ENCODE assay signal across 12 mouse cellular contexts in the genomic region with DNA sequence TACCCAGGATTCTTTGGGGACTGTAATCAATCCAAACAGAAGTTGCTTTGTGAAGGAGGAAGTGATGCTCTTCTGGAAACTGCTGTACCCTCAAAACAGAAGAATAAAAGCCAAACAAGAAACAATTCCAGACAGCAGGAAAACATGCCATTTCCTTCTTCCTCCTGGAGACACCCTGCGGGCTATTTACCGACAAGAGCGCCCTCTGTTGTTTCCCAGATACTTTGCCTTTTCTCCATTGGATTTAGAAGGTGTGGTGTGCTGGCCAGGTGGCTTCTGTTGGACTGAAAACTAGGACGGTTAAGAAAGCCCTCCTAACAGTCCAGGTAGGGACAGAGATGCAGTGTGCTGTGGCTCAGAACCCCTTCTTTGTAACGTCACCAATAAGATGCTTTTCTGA.
DNase-seq lines count a peak whose midpoint lies in the region; TF ChIP-seq lines count a peak whose summit lies in the region.
"Had no signal": no experiment of that assay in that cellular context is flagged by ENCODE, and none has a peak within 500 bp of the region (broad histone marks: within the 10 kb centered on the region; RNA-seq: fewer than 3 reads in every experiment).

No protein-coding gene starts in this region.

- no peaks in the 10 kb centered on the region for H3K27me3 ChIP-seq in heart, embryonic 10.5 days (ENCODE audit: insufficient read depth, poor library complexity, severe bottlenecking)
- peaks cover 3% of the 10 kb centered on the region; the same call in 1 of the 2 replicates for H3K27me3 ChIP-seq in E14TG2a.4 (ENCODE audit: insufficient read depth, low read length)

- peak; percentile 61 for DNase-seq in heart, adult 11 months
- no peak for DNase-seq in heart, embryonic 10.5 days (ENCODE audit: low spot score)
- peak; percentile 12 to 16 for DNase-seq in left cerebral cortex, adult 2 months (ENCODE audit: extremely low spot score in 1 of 2, low spot score in 2 of 2)
- DNase-seq in left cerebral cortex, adult 11 months (ENCODE audit: low spot score): no peak
- peak; percentile 22 to 41 for DNase-seq in adrenal gland, postnatal 36 days
- DNase-seq in frontal cortex, postnatal 25 days (ENCODE audit: low spot score in 2 of 2): no peak
- no peak for DNase-seq in right cerebral cortex, postnatal 10 days (ENCODE audit: low spot score in 2 of 2)
- DNase-seq: kidney, adult 11 months; right cerebral cortex, adult 18-20 months had no signal

- no peaks in the 10 kb centered on the region for H3K9me3 ChIP-seq in heart, embryonic 10.5 days
- H3K9me3 ChIP-seq in E14TG2a.4 (ENCODE audit: low read length): no peaks in the 10 kb centered on the region
- H3K9me3 ChIP-seq: limb, embryonic 15.5 days; midbrain, embryonic 15.5 days had no signal

- intact Hi-C loops in left cerebral cortex, adult 2 months (cut with DNase I): loop anchor here (5.0 kb wide), 2 partner anchors 130 to 150 kb away; no protein-coding TSS in a partner anchor

- H3K27ac ChIP-seq in heart, embryonic 10.5 days: no peak overlapping the region
- H3K27ac ChIP-seq in left cerebral cortex, adult 2 months: no peak overlapping the region
- H3K27ac ChIP-seq: limb, embryonic 15.5 days; midbrain, embryonic 15.5 days had no signal

- peak; percentile 61 for TF ChIP-seq CTCF in left cerebral cortex, adult 2 months (IDR thresholded peaks at IDR 0.05)
- peak; percentile 54 for TF ChIP-seq CTCF in E14TG2a.4 (conservative IDR thresholded peaks at IDR 0.05; ENCODE audit: low read length)

- 16% methylated on average over 5 of the region's 5 CpGs for whole genome bisulfite sequencing in heart, embryonic 10.5 days

- H3K4me1 ChIP-seq in heart, embryonic 10.5 days: no peaks in the 10 kb centered on the region
- no peaks in the 10 kb centered on the region for H3K4me1 ChIP-seq in E14TG2a.4 (replicated peaks; ENCODE audit: low read depth, low read length)

- no peaks in the 10 kb centered on the region for H3K36me3 ChIP-seq in heart, embryonic 10.5 days
- H3K36me3 ChIP-seq in E14TG2a.4 (ENCODE audit: insufficient read depth, low read length): no peaks in the 10 kb centered on the region
- H3K36me3 ChIP-seq: limb, embryonic 15.5 days; midbrain, embryonic 15.5 days had no signal

- no peak overlapping the region for H3K4me3 ChIP-seq in heart, embryonic 10.5 days
- no peak overlapping the region for H3K4me3 ChIP-seq in left cerebral cortex, adult 2 months
- no peak overlapping the region for H3K4me3 ChIP-seq in E14TG2a.4 (replicated peaks; ENCODE audit: low read length)
- H3K4me3 ChIP-seq: limb, embryonic 15.5 days; midbrain, embryonic 15.5 days had no signal

Comparison
In these comparisons a context has a peak if more than half of its experiments do, and no peak if none do; other contexts are left out.
1. DNase-seq: peak in heart, adult 11 months (single experiment), left cerebral cortex, adult 2 months (2 of 2) and adrenal gland, postnatal 36 days (2 of 2); none in heart, embryonic 10.5 days (single experiment), left cerebral cortex, adult 11 months (single experiment), frontal cortex, postnatal 25 days (0 of 2) and right cerebral cortex, postnatal 10 days (0 of 2).